Mouse (Mus musculus) embryonic facial prominence, embryonic 15.5 days (tissue): ENCODE measurements around the gene Swt1. TPM values are rescaled to one million over a fixed set of nuclear protein-coding genes. Genes with fewer than 3 reads are reported as not detected.

Source experiments
- ATAC-seq: fragments of 200-750 bp; cut with Nextera tagmentation; 2 replicates; pipeline ENCODE4 v1.8.0; 2017; ENCODE audit warnings: low read depth, moderate TSS enrichment; ENCODE audit not compliant: insufficient number of reproducible peaks, low FRiP score, low TSS enrichment
- H3K27ac ChIP-seq: fragments of 300-500 bp; sonication (generic); replicated peaks from 2 replicates; pipeline ENCODE4 v1.5.1; 2015; ENCODE audit warnings: mild to moderate bottlenecking, inconsistent platforms
- H3K27me3 ChIP-seq: fragments of 300-500 bp; sonication (generic); 2 replicates; pipeline ENCODE4 v1.6.1; 2015; ENCODE audit warnings: inconsistent platforms
- H3K36me3 ChIP-seq: fragments of 300-500 bp; sonication (generic); 2 replicates; pipeline ENCODE4 v1.6.1; 2015; ENCODE audit warnings: mild to moderate bottlenecking, inconsistent platforms
- H3K4me1 ChIP-seq: fragments of 300-500 bp; sonication (generic); 2 replicates; pipeline ENCODE4 v1.6.1; 2015; ENCODE audit warnings: inconsistent platforms
- H3K4me2 ChIP-seq: fragments of 300-500 bp; sonication (generic); replicated peaks from 2 replicates; pipeline ENCODE4 v1.6.1; 2015; ENCODE audit warnings: mild to moderate bottlenecking, inconsistent platforms
- H3K4me3 ChIP-seq: fragments of 300-500 bp; sonication (generic); replicated peaks from 2 replicates; pipeline ENCODE4 v1.5.1; 2015; ENCODE audit warnings: mild to moderate bottlenecking, inconsistent platforms
- H3K9ac ChIP-seq: fragments of 300-500 bp; sonication (generic); 2 replicates; pipeline ENCODE4 v1.6.1; 2015; ENCODE audit warnings: inconsistent platforms
- H3K9me3 ChIP-seq: fragments of 300-500 bp; sonication (generic); replicated peaks from 2 replicates; pipeline ENCODE4 v1.6.1; 2016; ENCODE audit warnings: inconsistent platforms
- WGBS: fragments of 180-500 bp; shearing (Covaris S2); methylation state at CpG from one replicate; pipeline ENCODE4 v1.1.7; 2015; 5-methylcytosine and 5-hydroxymethylcytosine counted together
- polyA plus RNA-seq: library from polyadenylated mRNA; unstranded; fragments of >200 nt; fragmentation: Nextera tagmentation; extraction: Ambion mirVana; gene quantifications from 2 replicates; pipeline ENCODE4 v1.2.1, GENCODE M21; 2015

Gene Swt1
- polyA plus RNA-seq, 1 experiment from 2014 or later: 24.2 TPM

GRCm38 (mm10) chr1:151429316-151429715, 1.1 kb upstream of the Swt1 start:
- H3K27me3 ChIP-seq: no peaks in the 10 kb centered on the region
- peaks cover 14% of the 10 kb centered on the region for H3K4me1 ChIP-seq
- peak overlapping the region; percentile 94 for H3K4me3 ChIP-seq
- WGBS: 25% methylated on average over 9 of the region's 9 CpGs
- H3K27ac ChIP-seq: peak overlapping the region; percentile 96
- H3K36me3 ChIP-seq: peaks cover 2% of the 10 kb centered on the region; the same call in 1 of the 2 replicates
- no peaks in the 10 kb centered on the region for H3K9me3 ChIP-seq
- ATAC-seq: no peak
- H3K4me2 ChIP-seq: peak overlapping the region; percentile 46
- H3K9ac ChIP-seq: peak overlapping the region; percentile 92

GRCm38 (mm10) chr1:151427888-151428262, 380 bp downstream of the Swt1 start:
- Histone ChIP-seq H3K4me2 (peak overlapping the region; percentile 54), H3K9ac (peak overlapping the region; percentile 80), H3K27ac (peak overlapping the region; percentile 74), H3K36me3 (no peaks in the 10 kb centered on the region), H3K4me3 (peak overlapping the region; percentile 94), H3K4me1 (peaks cover 14% of the 10 kb centered on the region), H3K27me3 (no peaks in the 10 kb centered on the region), H3K9me3 (no peaks in the 10 kb centered on the region)
- peak; percentile 61 for ATAC-seq
- under 1% methylated on average over 26 of the region's 26 CpGs for WGBS

GRCm38 (mm10) chr1:151426947-151427600, 1.2 kb downstream of the Swt1 start:
- Histone ChIP-seq H3K4me2 (peak overlapping the region; percentile 54), H3K9ac (peak overlapping the region; percentile 80; the same call in 1 of the 2 replicates), H3K9me3 (no peaks in the 10 kb centered on the region), H3K4me1 (peaks cover 14% of the 10 kb centered on the region), H3K4me3 (peak overlapping the region; percentile 94), H3K27me3 (no peaks in the 10 kb centered on the region), H3K36me3 (peaks cover 4% of the 10 kb centered on the region; the same call in 1 of the 2 replicates), H3K27ac (no peak overlapping the region)
- WGBS: 23% methylated on average over 7 of the region's 7 CpGs
- ATAC-seq: no peak

- H3K27ac ChIP-seq: no peak overlapping the region
- H3K4me2 ChIP-seq: no peak overlapping the region
- WGBS: 81% methylated on average over 3 of the region's 3 CpGs
Observed at GRCm38 (mm10) chr1:151422178-151422577, 6.1 kb downstream of the Swt1 start.

GRCm38 (mm10) chr1:151409827-151410226, 18.4 kb downstream of the Swt1 start:
- H3K4me2 ChIP-seq: no peak overlapping the region
- no peak; the same call in 1 of the 2 replicates for ATAC-seq
- peaks cover 26% of the 10 kb centered on the region; the same call in 1 of the 2 replicates for H3K36me3 ChIP-seq
- H3K9ac ChIP-seq: no peak overlapping the region
- H3K4me3 ChIP-seq: no peak overlapping the region
- H3K27ac ChIP-seq: peak overlapping the region; percentile 68
- no peaks in the 10 kb centered on the region for H3K27me3 ChIP-seq
- no peaks in the 10 kb centered on the region for H3K9me3 ChIP-seq
- 0 out of 2 replicates have a peak, but pooled peaks cover 4% of the 10 kb centered on the region for H3K4me1 ChIP-seq
- 32% methylated on average over 3 of the region's 3 CpGs for WGBS

More at GRCm38 (mm10) chr1:151422178-151422577, 6.1 kb downstream of the Swt1 start:
- peaks cover 32% of the 10 kb centered on the region for H3K36me3 ChIP-seq
- no peak overlapping the region for H3K4me3 ChIP-seq
- no peaks in the 10 kb centered on the region for H3K27me3 ChIP-seq
- no peaks in the 10 kb centered on the region for H3K9me3 ChIP-seq
- H3K4me1 ChIP-seq: peaks cover 6% of the 10 kb centered on the region
- no peak for ATAC-seq
- H3K9ac ChIP-seq: no peak overlapping the region

- Histone ChIP-seq H3K4me2 (no peak overlapping the region), H3K27me3 (no peaks in the 10 kb centered on the region), H3K4me1 (no peaks in the 10 kb centered on the region), H3K36me3 (peaks cover 11% of the 10 kb centered on the region; the same call in 1 of the 2 replicates), H3K4me3 (no peak overlapping the region), H3K27ac (no peak overlapping the region), H3K9ac (no peak overlapping the region), H3K9me3 (no peaks in the 10 kb centered on the region)
- 98% methylated on average over 1 of the region's 1 CpGs for WGBS
- ATAC-seq: no peak
Observed at GRCm38 (mm10) chr1:151390029-151390428, 38.2 kb downstream of the Swt1 start.

GRCm38 (mm10) chr1:151377353-151377752, 50.9 kb downstream of the Swt1 start:
- H3K9ac ChIP-seq: no peak overlapping the region
- no peaks in the 10 kb centered on the region for H3K27me3 ChIP-seq
- H3K27ac ChIP-seq: no peak overlapping the region
- no peak overlapping the region for H3K4me2 ChIP-seq
- no peaks in the 10 kb centered on the region for H3K9me3 ChIP-seq
- no peak for ATAC-seq
- 83% methylated on average over 3 of the region's 3 CpGs for WGBS
- no peaks in the 10 kb centered on the region for H3K4me1 ChIP-seq
- peaks cover 12% of the 10 kb centered on the region; the same call in 1 of the 2 replicates for H3K36me3 ChIP-seq
- no peak overlapping the region for H3K4me3 ChIP-seq

GRCm38 (mm10) chr1:151372823-151373222, 55.4 kb downstream of the Swt1 start:
- Histone ChIP-seq H3K4me3 (no peak overlapping the region), H3K4me2 (no peak overlapping the region), H3K4me1 (no peaks in the 10 kb centered on the region), H3K9ac (no peak overlapping the region), H3K36me3 (peaks cover 38% of the 10 kb centered on the region), H3K27ac (no peak overlapping the region), H3K9me3 (no peaks in the 10 kb centered on the region), H3K27me3 (no peaks in the 10 kb centered on the region)
- ATAC-seq: no peak
- 94% methylated on average over 1 of the region's 1 CpGs for WGBS

GRCm38 (mm10) chr1:151371543-151371942, 56.7 kb downstream of the Swt1 start:
- WGBS: 93% methylated on average over 5 of the region's 5 CpGs
- Histone ChIP-seq H3K9me3 (no peaks in the 10 kb centered on the region), H3K27ac (no peak overlapping the region), H3K4me3 (no peak overlapping the region), H3K9ac (no peak overlapping the region), H3K4me1 (no peaks in the 10 kb centered on the region), H3K36me3 (peaks cover 41% of the 10 kb centered on the region), H3K27me3 (no peaks in the 10 kb centered on the region), H3K4me2 (no peak overlapping the region)
- ATAC-seq: no peak

- Histone ChIP-seq H3K27me3 (no peaks in the 10 kb centered on the region), H3K4me2 (no peak overlapping the region), H3K27ac (no peak overlapping the region), H3K36me3 (peaks cover 48% of the 10 kb centered on the region), H3K4me1 (no peaks in the 10 kb centered on the region), H3K9me3 (no peaks in the 10 kb centered on the region), H3K9ac (no peak overlapping the region), H3K4me3 (no peak overlapping the region)
- ATAC-seq: no peak
- WGBS: 80% methylated on average over 3 of the region's 3 CpGs
Observed at GRCm38 (mm10) chr1:151370573-151370972, 57.7 kb downstream of the Swt1 start.

- Histone ChIP-seq H3K4me2 (no peak overlapping the region), H3K9ac (no peak overlapping the region), H3K36me3 (peaks cover 68% of the 10 kb centered on the region), H3K27ac (no peak overlapping the region), H3K4me1 (no peaks in the 10 kb centered on the region), H3K4me3 (no peak overlapping the region), H3K27me3 (no peaks in the 10 kb centered on the region), H3K9me3 (no peaks in the 10 kb centered on the region)
- ATAC-seq: no peak
- 81% methylated on average over 3 of the region's 3 CpGs for WGBS
Observed at GRCm38 (mm10) chr1:151368444-151368843, 59.8 kb downstream of the Swt1 start.
